Mouse (Mus musculus): ENCODE results near the gene Gm11172. TPM values are rescaled to one million over a fixed set of nuclear protein-coding genes. Genes with fewer than 3 reads are reported as not detected.
A peak's percentile ranks its signal among the peaks of the same experiment; 100 is the strongest.

The Gm11172 gene
- polyA plus RNA-seq, 1 experiment from 2014 or later = not detected

GRCm38 (mm10) chr16:10825840-10826239, 13.1 kb downstream of the Gm11172 start:
- no peak for ATAC-seq
- no peak overlapping the region for H3K9ac ChIP-seq (replicated peaks; ENCODE audit: low read depth, low read length)
- no peak overlapping the region for H3K4me3 ChIP-seq (replicated peaks; ENCODE audit: low read length)
- no peaks in the 10 kb centered on the region for H3K27me3 ChIP-seq (replicated peaks; ENCODE audit: control insufficient read depth, insufficient read depth, low read length)
- H3K36me3 ChIP-seq (ENCODE audit: control insufficient read depth, insufficient read depth) = no peaks in the 10 kb centered on the region
- 93% methylated on average over 4 of the region's 4 CpGs for WGBS
- no peaks in the 10 kb centered on the region for H3K9me3 ChIP-seq (ENCODE audit: control insufficient read depth, low read length)
- no peak overlapping the region for H3K4me2 ChIP-seq (ENCODE audit: low read length)
- H3K4me1 ChIP-seq (replicated peaks; ENCODE audit: control insufficient read depth, insufficient read depth, low read length) = no peaks in the 10 kb centered on the region
- no peak overlapping the region for H3K27ac ChIP-seq (ENCODE audit: low read length)

- Histone ChIP-seq H3K27ac (ENCODE audit: low read length) (no peak overlapping the region), H3K4me3 (replicated peaks; ENCODE audit: low read length) (no peak overlapping the region), H3K27me3 (replicated peaks; ENCODE audit: control insufficient read depth, insufficient read depth, low read length) (no peaks in the 10 kb centered on the region), H3K4me2 (ENCODE audit: low read length) (no peak overlapping the region), H3K9ac (replicated peaks; ENCODE audit: low read depth, low read length) (no peak overlapping the region), H3K4me1 (replicated peaks; ENCODE audit: control insufficient read depth, insufficient read depth, low read length) (no peaks in the 10 kb centered on the region), H3K36me3 (ENCODE audit: control insufficient read depth, insufficient read depth) (no peaks in the 10 kb centered on the region), H3K9me3 (ENCODE audit: control insufficient read depth, low read length) (no peaks in the 10 kb centered on the region)
- 92% methylated on average over 9 of the region's 9 CpGs for WGBS
- ATAC-seq = no peak
Measured at GRCm38 (mm10) chr16:10827269-10827668, 14.6 kb downstream of the Gm11172 start.

GRCm38 (mm10) chr16:10827766-10828460, 15.2 kb downstream of the Gm11172 start:
- Histone ChIP-seq H3K9ac (replicated peaks; ENCODE audit: low read depth, low read length) (no peak overlapping the region), H3K4me2 (ENCODE audit: low read length) (no peak overlapping the region), H3K27me3 (replicated peaks; ENCODE audit: control insufficient read depth, insufficient read depth, low read length) (no peaks in the 10 kb centered on the region), H3K9me3 (ENCODE audit: control insufficient read depth, low read length) (no peaks in the 10 kb centered on the region), H3K27ac (ENCODE audit: low read length) (no peak overlapping the region), H3K4me3 (replicated peaks; ENCODE audit: low read length) (no peak overlapping the region), H3K36me3 (ENCODE audit: control insufficient read depth, insufficient read depth) (no peaks in the 10 kb centered on the region), H3K4me1 (replicated peaks; ENCODE audit: control insufficient read depth, insufficient read depth, low read length) (no peaks in the 10 kb centered on the region)
- no peak for ATAC-seq
- 86% methylated on average over 7 of the region's 7 CpGs for WGBS

- H3K27me3 ChIP-seq (replicated peaks; ENCODE audit: control insufficient read depth, insufficient read depth, low read length) = no peaks in the 10 kb centered on the region
- H3K36me3 ChIP-seq (ENCODE audit: control insufficient read depth, insufficient read depth) = no peaks in the 10 kb centered on the region
- WGBS = 78% methylated on average over 4 of the region's 4 CpGs
- H3K4me2 ChIP-seq (ENCODE audit: low read length) = no peak overlapping the region
- H3K9me3 ChIP-seq (ENCODE audit: control insufficient read depth, low read length) = no peaks in the 10 kb centered on the region
- ATAC-seq = no peak
- no peaks in the 10 kb centered on the region for H3K4me1 ChIP-seq (replicated peaks; ENCODE audit: control insufficient read depth, insufficient read depth, low read length)
- H3K4me3 ChIP-seq (replicated peaks; ENCODE audit: low read length) = no peak overlapping the region
- H3K27ac ChIP-seq (ENCODE audit: low read length) = no peak overlapping the region
- no peak overlapping the region for H3K9ac ChIP-seq (replicated peaks; ENCODE audit: low read depth, low read length)
Measured at GRCm38 (mm10) chr16:10828461-10828805, 15.7 kb downstream of the Gm11172 start.

- Histone ChIP-seq H3K9ac (replicated peaks; ENCODE audit: low read depth, low read length) (peak overlapping the region; percentile 39), H3K27me3 (replicated peaks; ENCODE audit: control insufficient read depth, insufficient read depth, low read length) (no peaks in the 10 kb centered on the region), H3K4me3 (replicated peaks; ENCODE audit: low read length) (peak overlapping the region; percentile 87), H3K4me2 (ENCODE audit: low read length) (peak overlapping the region; percentile 96), H3K27ac (ENCODE audit: low read length) (no peak overlapping the region), H3K4me1 (replicated peaks; ENCODE audit: control insufficient read depth, insufficient read depth, low read length) (peaks cover 7% of the 10 kb centered on the region), H3K36me3 (ENCODE audit: control insufficient read depth, insufficient read depth) (no peaks in the 10 kb centered on the region), H3K9me3 (ENCODE audit: control insufficient read depth, low read length) (no peaks in the 10 kb centered on the region)
- no peak for ATAC-seq
- 7% methylated on average over 12 of the region's 12 CpGs for WGBS
Measured at GRCm38 (mm10) chr16:10834542-10834910, 21.8 kb downstream of the Gm11172 start.

GRCm38 (mm10) chr16:10834911-10835587, 22.3 kb downstream of the Gm11172 start, which contains the start of gene Rmi2:
Gene Rmi2 (plus strand): TSS chr16:10835059.
- peak within 1 kb of the TSS; percentile 96 for H3K4me2 ChIP-seq (ENCODE audit: low read length)
- ATAC-seq = peak; percentile 98
- no peaks in the 10 kb centered on the region for H3K27me3 ChIP-seq (replicated peaks; ENCODE audit: control insufficient read depth, insufficient read depth, low read length)
- no peak within 1 kb of the TSS for H3K27ac ChIP-seq (ENCODE audit: low read length)
- under 1% methylated on average over 65 of the region's 69 CpGs for WGBS
- peak within 1 kb of the TSS; percentile 87 for H3K4me3 ChIP-seq (replicated peaks; ENCODE audit: low read length)
- no peaks in the 10 kb centered on the region for H3K36me3 ChIP-seq (ENCODE audit: control insufficient read depth, insufficient read depth)
- H3K9me3 ChIP-seq (ENCODE audit: control insufficient read depth, low read length) = no peaks in the 10 kb centered on the region
- peaks cover 7% of the 10 kb centered on the region for H3K4me1 ChIP-seq (replicated peaks; ENCODE audit: control insufficient read depth, insufficient read depth, low read length)
- H3K9ac ChIP-seq (replicated peaks; ENCODE audit: low read depth, low read length) = peak within 1 kb of the TSS; percentile 57

GRCm38 (mm10) chr16:10836388-10836787, 23.7 kb downstream of the Gm11172 start:
- 89% methylated on average over 3 of the region's 3 CpGs for WGBS

GRCm38 (mm10) chr16:10837250-10837649, 24.5 kb downstream of the Gm11172 start:
- no peak overlapping the region for H3K4me3 ChIP-seq (replicated peaks; ENCODE audit: low read length)
- H3K9me3 ChIP-seq (ENCODE audit: control insufficient read depth, low read length) = no peaks in the 10 kb centered on the region
- peaks cover 7% of the 10 kb centered on the region for H3K4me1 ChIP-seq (replicated peaks; ENCODE audit: control insufficient read depth, insufficient read depth, low read length)
- H3K36me3 ChIP-seq (ENCODE audit: control insufficient read depth, insufficient read depth) = no peaks in the 10 kb centered on the region
- no peak overlapping the region for H3K9ac ChIP-seq (replicated peaks; ENCODE audit: low read depth, low read length)
- 96% methylated on average over 3 of the region's 3 CpGs for WGBS
- no peak for ATAC-seq
- no peaks in the 10 kb centered on the region for H3K27me3 ChIP-seq (replicated peaks; ENCODE audit: control insufficient read depth, insufficient read depth, low read length)
- H3K4me2 ChIP-seq (ENCODE audit: low read length) = no peak overlapping the region
- no peak overlapping the region for H3K27ac ChIP-seq (ENCODE audit: low read length)

More at GRCm38 (mm10) chr16:10836388-10836787, 23.7 kb downstream of the Gm11172 start:
- H3K27me3 ChIP-seq (replicated peaks; ENCODE audit: control insufficient read depth, insufficient read depth, low read length) = no peaks in the 10 kb centered on the region
- no peaks in the 10 kb centered on the region for H3K36me3 ChIP-seq (ENCODE audit: control insufficient read depth, insufficient read depth)
- no peak overlapping the region for H3K4me2 ChIP-seq (ENCODE audit: low read length)
- no peak for ATAC-seq
- no peak overlapping the region for H3K9ac ChIP-seq (replicated peaks; ENCODE audit: low read depth, low read length)
- H3K27ac ChIP-seq (ENCODE audit: low read length) = no peak overlapping the region
- H3K4me3 ChIP-seq (replicated peaks; ENCODE audit: low read length) = no peak overlapping the region
- peaks cover 7% of the 10 kb centered on the region for H3K4me1 ChIP-seq (replicated peaks; ENCODE audit: control insufficient read depth, insufficient read depth, low read length)
- H3K9me3 ChIP-seq (ENCODE audit: control insufficient read depth, low read length) = no peaks in the 10 kb centered on the region

- Histone ChIP-seq H3K27ac (ENCODE audit: low read length) (no peak overlapping the region), H3K4me2 (ENCODE audit: low read length) (no peak overlapping the region), H3K9me3 (ENCODE audit: control insufficient read depth, low read length) (no peaks in the 10 kb centered on the region), H3K36me3 (ENCODE audit: control insufficient read depth, insufficient read depth) (no peaks in the 10 kb centered on the region), H3K4me3 (replicated peaks; ENCODE audit: low read length) (no peak overlapping the region), H3K4me1 (replicated peaks; ENCODE audit: control insufficient read depth, insufficient read depth, low read length) (peaks cover 7% of the 10 kb centered on the region), H3K27me3 (replicated peaks; ENCODE audit: control insufficient read depth, insufficient read depth, low read length) (no peaks in the 10 kb centered on the region), H3K9ac (replicated peaks; ENCODE audit: low read depth, low read length) (no peak overlapping the region)
- no peak for ATAC-seq
- 88% methylated on average over 1 of the region's 1 CpGs for WGBS
Measured at GRCm38 (mm10) chr16:10837903-10838302, 25.2 kb downstream of the Gm11172 start.
